Mouse (Mus musculus) ES-Bruce4 (cell line): ENCODE results near the gene Cgnl1.

Source experiments
- CTCF ChIP-seq: IDR thresholded peaks from one replicate; pipeline ENCODE4 v1.8.1; 2011; ENCODE audit warnings: low read depth, low read length
- POLR2A ChIP-seq: IDR thresholded peaks from one replicate; pipeline ENCODE4 v1.8.1; 2011; ENCODE audit warnings: low read length; ENCODE audit not compliant: insufficient read depth

- TF ChIP-seq CTCF = no peak
- TF ChIP-seq POLR2A = no peak
Observed at GRCm38 (mm10) chr9:71689369-71690073, 81.9 kb downstream of the Cgnl1 start.
